Mouse (Mus musculus) ovary, postnatal 36 days (tissue): ENCODE measurements at regions not wholly inside any gene's neighbourhood (a gene's known extent, or its start where the extent isn't known, plus 50 kb on each side); places are given as distances from the start of the nearest gene placed in this dataset.

Source experiments
- DNase-seq: peaks from one replicate; pipeline ENCODE4 v3.0.0; 2022; ENCODE audit warnings: low spot score, mixed read lengths

GRCm38 (mm10) chr5:111835737-111836667 lies 102.3 kb downstream of the Gm26897 start:
- DNase-seq = no peak

- no peak for DNase-seq
Measured at GRCm38 (mm10) chr5:111836668-111837234, 103.0 kb downstream of the Gm26897 start.

GRCm38 (mm10) chr5:111842461-111842860 lies 108.7 kb downstream of the Gm26897 start:
- no peak for DNase-seq

- no peak for DNase-seq
Measured at GRCm38 (mm10) chr5:111843622-111844239, 110.0 kb downstream of the Gm26897 start.

GRCm38 (mm10) chr5:111844528-111844927 lies 110.8 kb downstream of the Gm26897 start:
- no peak for DNase-seq

- no peak for DNase-seq
Measured at GRCm38 (mm10) chr5:111848917-111849316, 115.2 kb downstream of the Gm26897 start.

GRCm38 (mm10) chr5:111852682-111853081 lies 119.0 kb downstream of the Gm26897 start:
- DNase-seq = no peak

GRCm38 (mm10) chr5:111855366-111855765 lies 121.6 kb downstream of the Gm26897 start:
- no peak for DNase-seq

GRCm38 (mm10) chr5:111857200-111857599 lies 123.5 kb downstream of the Gm26897 start:
- no peak for DNase-seq

- no peak for DNase-seq
Measured at GRCm38 (mm10) chr5:111860436-111860835, 126.7 kb downstream of the Gm26897 start.

- DNase-seq = no peak
Measured at GRCm38 (mm10) chr5:111862331-111862730, 128.6 kb downstream of the Gm26897 start.

GRCm38 (mm10) chr5:111863922-111864321 lies 130.2 kb downstream of the Gm26897 start:
- no peak for DNase-seq

GRCm38 (mm10) chr5:111864606-111865005 lies 130.9 kb downstream of the Gm26897 start:
- no peak for DNase-seq

- DNase-seq = no peak
Measured at GRCm38 (mm10) chr5:111869011-111869410, 135.3 kb downstream of the Gm26897 start.

GRCm38 (mm10) chr5:111877165-111877793 lies 143.6 kb downstream of the Gm26897 start:
- DNase-seq = no peak

- no peak for DNase-seq
Measured at GRCm38 (mm10) chr5:111879044-111879443, 145.3 kb downstream of the Gm26897 start.

- DNase-seq = no peak
Measured at GRCm38 (mm10) chr5:111880268-111880667, 146.5 kb downstream of the Gm26897 start.

- peak; percentile 13 for DNase-seq
Measured at GRCm38 (mm10) chr5:111881517-111881916, 147.8 kb downstream of the Gm26897 start.

- DNase-seq = no peak
Measured at GRCm38 (mm10) chr5:111887281-111887680, 153.6 kb downstream of the Gm26897 start.

- peak; percentile 44 for DNase-seq
Measured at GRCm38 (mm10) chr5:111890800-111891199, 157.1 kb downstream of the Gm26897 start.

GRCm38 (mm10) chr5:111891261-111891693 lies 157.6 kb downstream of the Gm26897 start:
- DNase-seq = no peak

GRCm38 (mm10) chr5:111892956-111893355 lies 159.2 kb downstream of the Gm26897 start:
- DNase-seq = no peak
